Mouse (Mus musculus) spleen, adult 2 months (tissue): ENCODE measurements around the gene Slc10a3. TPM values are rescaled to one million over a fixed set of nuclear protein-coding genes. Genes with fewer than 3 reads are reported as not detected.
"Not testable (repeated sequence)": the region's sequence is repeated elsewhere in the genome, so short reads cannot be mapped to it uniquely, and the experiment has no call there.

Experiments used
- DNase-seq, 2 experiments: peaks; one replicate each; pipeline versions ENCODE4 v3.0.0 to v3.0.0-alpha.2; 2012 to 2021; ENCODE audit warnings: low spot score in 2 of 2, low read depth in 1 of 2
- H3K27ac ChIP-seq: fragments of 200-500 bp; 2 replicates; pipeline ENCODE4 v1.5.1; 2012; ENCODE audit warnings: low read length, inconsistent platforms; ENCODE audit not compliant: insufficient read depth
- H3K27me3 ChIP-seq: fragments of 200-500 bp; 2 replicates; pipeline ENCODE4 v1.6.1; 2012; ENCODE audit warnings: mild to moderate bottlenecking, moderate library complexity, low read length, inconsistent platforms; ENCODE audit not compliant: control insufficient read depth, insufficient read depth
- H3K36me3 ChIP-seq: fragments of 200-500 bp; 2 replicates; pipeline ENCODE4 v1.6.1; 2012; ENCODE audit warnings: mild to moderate bottlenecking, low read length, inconsistent platforms; ENCODE audit not compliant: control insufficient read depth, insufficient read depth
- H3K4me1 ChIP-seq: fragments of 200-500 bp; 2 replicates; pipeline ENCODE4 v1.6.1; 2011; ENCODE audit warnings: inconsistent platforms; ENCODE audit not compliant: control insufficient read depth, insufficient read depth, insufficient read length
- H3K4me3 ChIP-seq: fragments of 200-500 bp; 2 replicates; pipeline ENCODE4 v1.5.1; 2011; ENCODE audit warnings: mild to moderate bottlenecking, inconsistent platforms; ENCODE audit not compliant: insufficient read depth, insufficient read length; ENCODE audit errors: extremely low read depth
- CTCF ChIP-seq: fragments of 200-500 bp; IDR thresholded peaks from 2 replicates; pipeline ENCODE4 v1.5.1; 2011; ENCODE audit warnings: mild to moderate bottlenecking, inconsistent platforms; ENCODE audit not compliant: insufficient read depth, insufficient read length, insufficient replicate concordance; ENCODE audit errors: extremely low read depth
- POLR2A ChIP-seq: fragments of 200-500 bp; IDR thresholded peaks from 2 replicates; pipeline ENCODE4 v1.6.1; 2011; ENCODE audit warnings: low read depth, low read length, inconsistent platforms
- WGBS: fragments of 180-500 bp; shearing (Covaris S2); methylation state at CpG from one replicate; pipeline ENCODE4 v1.1.7; 2018; 5-methylcytosine and 5-hydroxymethylcytosine counted together
- polyA plus RNA-seq: library from polyadenylated mRNA; depleted of rRNA; stranded (reverse); fragments of >200 nt; gene quantifications from 2 replicates; pipeline ENCODE4 v1.2.3, GENCODE M21; 2012

Slc10a3 gene
- polyA plus RNA-seq, 1 experiment = 15.0 TPM

DNA sequence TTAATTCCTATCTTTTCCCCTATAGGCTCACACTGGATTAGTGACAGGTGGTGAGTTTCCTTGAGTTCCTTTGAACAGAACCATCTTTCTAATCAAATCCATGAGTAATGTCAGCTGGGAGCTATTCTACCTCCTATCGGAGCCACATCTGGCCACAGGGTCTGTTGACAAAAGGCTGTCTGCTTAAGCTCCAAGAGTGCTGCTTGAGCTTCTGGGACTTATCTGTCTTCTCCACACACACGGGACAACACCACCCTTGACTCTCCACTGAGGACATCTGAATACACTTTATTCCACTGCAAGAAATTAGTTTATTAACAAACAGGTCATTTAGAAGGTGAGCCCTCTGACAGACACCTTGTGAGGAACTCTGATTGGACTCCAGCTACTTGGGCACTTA, 11.3 kb upstream of the Slc10a3 start:
- DNase-seq = no peak
- no peak overlapping the region for H3K27ac ChIP-seq
- no peaks in the 10 kb centered on the region for H3K4me1 ChIP-seq
- TF ChIP-seq POLR2A (no peak), CTCF (no peak)
- no peak overlapping the region for H3K4me3 ChIP-seq
- H3K36me3 ChIP-seq = peaks cover 8% of the 10 kb centered on the region; the same call in 1 of the 2 replicates
- no peaks in the 10 kb centered on the region for H3K27me3 ChIP-seq
- WGBS = 79% methylated on average over 2 of the region's 2 CpGs

DNA sequence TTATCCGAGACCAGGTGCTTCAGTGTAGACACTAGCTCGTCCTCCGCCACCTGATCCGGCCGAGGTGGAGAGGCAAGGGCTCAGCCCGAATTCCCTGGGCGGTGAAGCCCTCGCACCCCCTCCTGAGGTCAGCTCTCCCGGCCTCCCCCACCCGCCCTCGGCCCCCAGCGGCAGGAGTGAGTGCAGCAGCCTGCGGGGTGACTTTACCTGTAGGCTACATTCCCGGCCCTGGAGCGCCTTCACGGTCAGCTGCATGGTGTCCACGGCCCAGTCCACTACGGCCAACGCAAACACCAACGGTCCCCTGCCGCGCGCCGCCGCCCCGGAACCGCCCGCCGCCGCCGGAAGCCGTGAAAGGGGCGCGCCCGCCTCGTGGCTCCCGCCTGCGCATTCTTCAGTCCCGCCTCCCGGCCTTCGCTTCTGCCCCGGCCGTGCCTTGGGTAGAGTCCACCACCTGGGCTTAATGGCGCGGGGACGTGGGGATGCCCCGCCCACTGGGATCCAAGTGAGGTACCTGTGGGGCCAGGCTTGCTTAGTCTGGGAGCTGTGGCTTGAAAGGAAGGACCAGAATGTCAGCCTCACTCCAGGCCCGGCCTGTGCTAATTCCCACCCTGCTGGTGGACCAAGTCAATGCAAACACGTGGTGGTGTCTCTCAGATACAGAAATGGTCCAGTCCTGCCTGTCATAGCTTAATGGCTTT, 4.8 kb downstream of the Slc10a3 start:
- H3K27me3 ChIP-seq = no peaks in the 10 kb centered on the region
- H3K4me1 ChIP-seq = peaks cover 5% of the 10 kb centered on the region; the same call in 1 of the 2 replicates
- peak overlapping the region; percentile 64 for H3K4me3 ChIP-seq
- 28% methylated on average over 49 of the region's 49 CpGs for WGBS
- H3K27ac ChIP-seq = peak overlapping the region; percentile 64
- peaks cover 1% of the 10 kb centered on the region; the same call in 1 of the 2 replicates for H3K36me3 ChIP-seq
- no peak for TF ChIP-seq POLR2A
- no peak for TF ChIP-seq CTCF
- DNase-seq = peak; percentile 29 to 66

DNA sequence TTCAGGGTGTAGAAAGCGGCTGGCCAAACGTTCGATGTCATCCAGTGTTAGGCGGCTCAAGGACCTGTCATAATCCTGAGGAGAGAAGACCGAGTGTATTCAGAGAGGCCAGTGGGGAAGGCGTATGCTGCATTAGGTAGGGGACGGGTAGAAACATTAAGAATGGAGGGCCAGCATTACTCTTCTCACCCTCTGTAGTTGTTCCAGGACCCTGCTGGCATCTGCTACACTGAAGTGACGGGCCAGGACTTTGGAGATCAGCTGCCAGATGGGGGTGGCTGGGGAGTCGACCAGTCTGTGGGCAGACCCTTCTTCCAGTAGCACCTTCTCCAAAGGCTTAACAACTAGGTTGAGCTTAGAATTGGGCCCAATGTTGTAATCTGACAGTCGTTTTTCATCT, 5.6 kb downstream of the Slc10a3 start:
- no peak for TF ChIP-seq CTCF
- TF ChIP-seq POLR2A = no peak
- 68% methylated on average over 10 of the region's 10 CpGs for WGBS
- Histone ChIP-seq H3K27me3 (no peaks in the 10 kb centered on the region), H3K27ac (no peak overlapping the region), H3K4me3 (peak overlapping the region; percentile 64), H3K4me1 (peaks cover 5% of the 10 kb centered on the region; the same call in 1 of the 2 replicates), H3K36me3 (peaks cover 1% of the 10 kb centered on the region; the same call in 1 of the 2 replicates)
- no peak for DNase-seq

DNA sequence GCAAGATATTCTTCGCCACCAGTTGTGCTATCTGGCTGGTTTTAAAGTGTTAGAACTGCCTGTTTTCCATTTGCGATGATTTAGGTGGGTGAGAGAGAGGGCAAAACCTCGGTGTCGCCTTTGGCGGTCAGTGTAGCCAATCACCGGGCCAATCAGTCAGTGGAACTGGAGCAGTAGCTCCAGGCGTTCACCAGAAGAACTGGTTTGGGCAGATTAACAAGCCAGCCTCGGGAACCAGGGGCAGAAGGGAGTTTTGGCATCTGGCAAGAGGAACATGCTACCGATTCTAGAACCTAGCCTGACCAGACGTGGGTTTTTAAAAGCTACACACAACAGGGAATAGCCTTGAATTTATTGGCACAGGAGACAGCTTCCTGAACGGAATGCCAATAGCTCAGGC, 14.0 kb downstream of the Slc10a3 start:
- no peak overlapping the region for H3K27ac ChIP-seq
- 69% methylated on average over 11 of the region's 11 CpGs for WGBS
- H3K27me3 ChIP-seq = no peaks in the 10 kb centered on the region
- TF ChIP-seq CTCF (no peak), POLR2A (no peak)
- H3K36me3 ChIP-seq = no peaks in the 10 kb centered on the region
- no peak overlapping the region for H3K4me3 ChIP-seq
- H3K4me1 ChIP-seq = no peaks in the 10 kb centered on the region
- DNase-seq = no peak

DNA sequence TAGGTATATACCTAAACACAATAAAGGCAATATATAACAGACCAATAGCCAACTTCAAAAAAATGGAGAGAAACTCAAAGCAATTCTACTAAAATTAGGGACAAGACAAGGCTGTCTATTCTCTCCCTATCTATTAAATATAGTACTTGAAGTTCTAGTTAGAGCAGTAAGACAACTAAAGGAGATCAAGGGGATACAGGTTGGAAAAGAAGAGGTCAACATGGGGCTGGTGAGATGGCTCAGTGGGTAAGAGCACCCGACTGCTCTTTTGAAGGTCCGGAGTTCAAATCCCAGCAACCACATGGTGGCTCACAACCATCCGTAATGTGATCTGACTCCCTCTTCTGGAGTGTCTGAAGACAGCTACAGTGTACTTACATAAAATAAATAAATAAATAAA, 16.1 kb downstream of the Slc10a3 start:
- not testable (repeated sequence) for DNase-seq, H3K27me3 ChIP-seq, H3K36me3 ChIP-seq, H3K4me1 ChIP-seq, H3K4me3 ChIP-seq, H3K27ac ChIP-seq
- WGBS = 92% methylated on average over 3 of the region's 3 CpGs

DNA sequence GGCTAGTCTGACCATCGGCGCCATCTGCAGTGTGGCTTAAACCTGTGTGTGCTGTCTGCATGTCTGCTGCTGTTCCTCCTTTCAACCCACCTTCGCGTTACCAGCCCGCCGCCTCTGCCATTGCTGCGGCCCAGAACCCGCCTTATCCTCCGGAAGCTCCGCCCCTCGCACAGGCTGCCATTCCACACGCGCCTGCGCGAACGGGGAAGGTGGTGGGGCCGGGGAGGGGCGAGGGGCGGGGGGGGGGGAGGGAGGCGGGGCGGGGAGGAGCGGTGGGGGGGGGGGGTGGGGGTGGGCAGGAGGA, 19.7 kb downstream of the Slc10a3 start, which contains the start of gene Lage3:
TSS of gene Lage3 (minus strand) at position 152 of the 304 bp plus-strand sequence.
- Histone ChIP-seq H3K27ac (peak within 1 kb of the TSS; percentile 29; the same call in 1 of the 2 replicates), H3K36me3 (no peaks in the 10 kb centered on the region), H3K4me3 (peak within 1 kb of the TSS; percentile 59), H3K27me3 (no peaks in the 10 kb centered on the region), H3K4me1 (peaks cover 5% of the 10 kb centered on the region; the same call in 1 of the 2 replicates)
- TF ChIP-seq POLR2A = peak; percentile 52
- no peak for TF ChIP-seq CTCF
- peak; percentile 51 to 75 for DNase-seq
- 39% methylated on average over 11 of the region's 22 CpGs for WGBS

DNA sequence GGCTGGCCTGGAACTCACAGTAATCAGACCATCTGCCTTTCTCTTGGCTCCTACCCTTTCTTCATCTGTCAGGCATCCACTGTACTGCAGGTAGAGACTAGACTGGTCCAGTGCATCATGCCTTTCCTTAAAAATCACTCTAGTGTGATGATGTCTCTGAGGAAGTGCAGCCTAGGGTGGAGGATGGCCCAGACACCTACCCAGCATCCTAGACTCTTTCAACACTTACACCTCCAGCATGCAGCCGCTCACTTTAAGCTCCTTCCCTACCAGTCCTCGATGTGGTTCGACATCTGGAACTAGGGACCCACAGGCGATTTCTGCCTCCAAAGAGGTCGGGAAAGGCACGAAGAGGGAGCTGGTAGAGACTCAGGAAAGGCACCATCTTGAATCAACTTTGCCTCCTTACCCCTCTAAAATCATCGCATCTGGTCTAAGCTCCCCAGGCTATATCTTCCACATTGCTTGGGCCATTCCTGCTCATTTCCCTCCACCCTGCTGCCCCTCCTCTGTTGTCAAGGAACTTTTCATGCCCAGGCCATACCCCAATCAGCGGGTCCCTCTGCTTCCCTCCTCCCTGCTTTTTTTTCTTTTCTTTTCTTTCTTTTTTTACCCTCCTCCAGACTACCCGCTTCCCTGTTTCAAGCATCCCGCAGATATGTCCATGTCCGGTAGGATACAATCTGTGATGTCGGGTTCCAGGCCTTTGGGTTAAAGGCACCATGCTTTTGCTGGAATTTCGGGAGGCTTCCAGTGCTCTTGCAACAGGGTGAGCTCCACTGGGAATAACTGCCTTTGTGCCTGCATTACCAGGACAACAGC, 20.3 kb downstream of the Slc10a3 start:
- Histone ChIP-seq H3K4me3 (peak overlapping the region; percentile 59), H3K4me1 (peaks cover 5% of the 10 kb centered on the region; the same call in 1 of the 2 replicates), H3K27me3 (no peaks in the 10 kb centered on the region), H3K27ac (peak overlapping the region; percentile 29; the same call in 1 of the 2 replicates), H3K36me3 (no peaks in the 10 kb centered on the region)
- TF ChIP-seq CTCF (no peak), POLR2A (no peak)
- WGBS = 22% methylated on average over 13 of the region's 13 CpGs
- no peak for DNase-seq
